Mouse (Mus musculus): Measurements from ENCODE around the gene Dlat. TPM values are rescaled to one million over a fixed set of nuclear protein-coding genes. Genes with fewer than 3 reads are reported as not detected.

Dlat gene
- total RNA-seq, 2 experiments from 2014 or later, result 148 to 161 TPM

DNA sequence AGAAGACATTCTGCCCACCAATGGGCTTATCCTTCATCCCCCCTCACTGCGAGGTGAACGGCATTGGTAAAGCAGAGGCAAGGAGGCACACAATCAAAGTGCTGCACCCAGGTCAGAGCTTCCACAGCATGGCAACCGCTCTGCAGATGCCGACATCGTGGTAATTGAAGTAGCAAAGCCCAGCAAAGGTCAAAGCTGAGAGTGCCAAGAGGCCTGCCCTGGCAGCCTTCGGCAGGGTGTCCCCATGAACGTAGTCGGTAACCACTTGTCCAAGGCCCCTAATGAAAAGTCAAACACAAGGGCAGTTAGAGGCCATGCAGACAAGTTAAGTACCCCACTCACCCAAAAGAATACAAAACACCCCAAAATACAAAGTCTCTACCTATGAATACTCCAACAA is 62.6 kb downstream of the Dlat start:
- no peak for DNase-seq (ENCODE audit: low spot score in 2 of 2)

DNA sequence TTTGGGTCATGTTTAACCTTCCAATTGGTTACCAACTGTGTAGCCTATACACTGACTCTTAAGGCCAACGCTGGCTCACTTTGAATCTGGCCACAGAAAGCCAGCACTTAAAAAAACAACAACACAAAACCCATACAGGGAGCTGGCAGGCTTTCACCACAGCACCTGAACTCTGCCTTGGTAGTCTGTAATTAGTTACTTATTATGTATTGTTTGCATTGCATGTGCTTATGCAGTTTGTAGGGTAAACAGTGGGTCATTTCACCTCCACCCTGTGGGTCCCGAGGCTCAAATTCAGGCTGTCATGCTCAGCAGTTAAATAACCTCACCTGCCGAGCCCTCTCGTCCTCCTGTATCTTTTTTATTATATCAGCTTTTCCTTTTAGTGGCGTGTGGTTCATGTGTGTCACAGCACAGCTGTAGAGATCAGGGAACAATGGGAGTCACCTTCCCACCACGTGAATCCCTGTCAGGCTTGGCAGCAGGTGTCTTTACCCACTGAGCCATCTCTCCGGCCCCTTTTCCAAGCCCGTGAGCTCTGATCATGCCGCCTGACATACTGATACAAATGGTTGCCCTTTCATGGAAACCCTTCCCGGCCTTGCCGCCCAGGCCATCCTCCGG is 64.7 kb downstream of the Dlat start:
- no peak for DNase-seq (ENCODE audit: low spot score in 2 of 2)

DNA sequence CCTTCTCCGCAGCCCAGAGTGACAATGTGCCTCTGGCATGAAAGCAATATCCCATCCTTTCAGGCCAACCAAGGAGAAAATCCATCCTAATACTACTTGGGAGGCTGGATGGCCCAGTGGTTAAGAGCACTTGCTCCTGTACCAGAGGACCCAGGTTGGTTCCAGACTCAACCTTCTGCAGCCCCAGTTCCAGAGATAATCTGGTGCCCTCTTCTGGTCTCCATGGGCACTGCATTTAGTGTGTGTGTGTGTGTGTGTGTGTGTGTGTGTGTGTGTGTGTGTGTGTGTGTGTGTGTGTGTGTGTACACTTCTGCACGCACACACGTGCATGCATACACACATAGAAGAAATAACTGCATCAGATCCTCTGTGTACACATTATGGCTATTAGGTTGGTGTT is 66.0 kb downstream of the Dlat start:
- DNase-seq (ENCODE audit: low spot score in 2 of 2), result no peak

DNA sequence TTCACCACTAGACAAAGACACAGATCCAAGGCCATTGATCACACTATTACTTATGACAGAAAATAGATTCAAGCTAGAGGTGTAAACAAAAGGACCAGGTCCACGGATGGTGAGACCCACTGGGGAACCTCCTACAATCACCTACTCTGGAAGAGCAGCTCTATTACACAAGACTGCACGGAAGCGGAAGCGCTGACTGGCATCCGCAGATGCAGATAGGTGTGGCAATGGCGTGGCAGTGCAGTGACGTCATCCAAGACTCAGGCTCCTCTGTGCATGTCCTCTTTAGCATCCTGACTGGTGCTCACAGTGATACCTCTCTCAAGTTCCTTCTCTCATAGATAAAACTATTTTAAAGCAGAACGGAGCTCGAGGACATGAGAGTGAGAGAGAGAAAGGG is 66.6 kb downstream of the Dlat start:
- DNase-seq (ENCODE audit: low spot score in 2 of 2), result no peak

DNA sequence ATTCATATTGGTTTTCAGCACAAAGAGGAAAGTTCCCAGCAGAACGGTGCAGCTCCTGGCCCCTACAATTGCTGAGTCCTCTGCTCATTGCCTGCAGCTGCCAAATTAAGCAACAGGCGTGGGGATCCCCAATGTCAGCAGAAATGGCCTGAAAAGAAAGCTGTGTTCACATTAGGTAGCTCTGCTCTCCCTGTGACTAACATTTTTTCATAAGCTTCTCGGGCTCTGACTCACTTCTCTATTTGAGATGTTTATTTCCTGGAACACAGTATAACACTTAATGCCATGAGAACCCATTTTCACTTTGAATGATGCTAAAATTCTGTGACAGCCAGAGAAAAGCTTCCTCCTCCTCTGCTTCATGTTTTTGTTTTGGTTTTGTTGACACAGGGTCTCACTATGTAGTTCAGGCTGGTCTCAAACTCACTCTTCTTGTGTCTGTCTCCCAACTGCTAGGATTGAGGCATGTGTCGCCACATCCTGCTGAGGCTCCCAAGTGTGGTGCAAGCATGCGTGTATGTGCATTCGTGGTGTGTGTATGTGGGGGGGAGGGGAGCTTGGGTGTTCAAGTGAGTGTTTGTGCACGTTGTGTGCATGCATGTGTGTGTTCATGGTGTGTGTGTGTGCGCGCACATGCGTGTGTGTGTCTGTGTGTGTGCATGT is 68.6 kb downstream of the Dlat start:
- no peak for DNase-seq (ENCODE audit: low spot score in 2 of 2)

DNA sequence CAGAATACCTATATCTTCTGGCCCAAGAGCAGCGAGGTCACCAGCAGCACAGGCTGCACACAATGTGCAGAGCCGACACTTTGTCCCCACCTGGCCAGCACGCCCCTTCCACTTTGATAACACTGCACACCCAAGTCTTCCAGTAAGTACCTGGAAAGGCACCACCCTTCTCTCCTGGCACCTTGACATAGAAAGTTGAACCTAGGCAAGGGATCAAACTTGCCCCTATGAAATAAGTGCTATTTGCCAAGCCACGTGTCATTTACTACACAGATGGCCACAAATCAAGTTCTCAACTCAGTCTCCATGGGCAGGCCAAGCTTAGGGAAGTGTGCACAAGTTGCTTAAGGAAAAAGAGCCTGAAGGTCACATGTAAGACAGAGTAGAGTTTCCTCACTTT is 72.6 kb downstream of the Dlat start:
- no peak for DNase-seq (ENCODE audit: low spot score in 2 of 2)

DNA sequence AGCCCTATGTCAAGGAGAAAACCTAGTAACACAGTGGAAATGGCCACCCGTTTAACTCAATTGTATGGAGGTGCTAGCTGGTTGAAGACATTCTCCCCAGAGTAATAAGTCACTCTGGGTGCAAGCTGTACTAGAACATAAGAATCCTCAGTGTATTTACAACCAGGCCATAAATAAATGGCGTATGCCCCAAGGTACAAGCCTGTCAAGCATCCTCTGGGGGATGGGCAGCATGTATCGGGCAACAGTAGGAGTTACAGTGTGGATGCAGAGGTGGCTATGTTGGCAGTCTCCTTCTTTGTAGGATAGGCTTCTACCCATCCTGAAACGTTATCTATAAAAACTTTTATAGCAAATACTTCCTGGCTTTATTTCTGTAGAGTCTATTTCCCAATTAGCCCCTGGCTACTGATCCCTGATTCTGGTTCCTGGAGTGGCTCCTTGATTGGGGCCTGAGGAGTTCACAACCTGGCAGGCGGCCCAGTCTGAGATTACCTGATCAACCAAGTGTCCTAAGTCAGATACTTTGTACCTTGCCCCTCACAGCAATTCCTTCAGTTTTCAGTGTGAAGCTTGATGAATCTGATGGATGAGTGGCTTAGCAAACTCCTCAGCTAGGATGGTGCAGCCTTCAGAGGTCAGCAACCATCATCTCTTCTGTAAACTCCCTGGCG is 74.3 kb downstream of the Dlat start:
- DNase-seq (ENCODE audit: low spot score in 2 of 2), result no peak

Other genes starting within 250 kb of the Dlat start
- not detected for gene Plet1, start 165.3 kb downstream of the Dlat start, total RNA-seq (2021)
- gene Pts, start 131.1 kb downstream of the Dlat start, total RNA-seq (2021), result 10 to 100 TPM; 21.0 to 24.0 TPM
- 1 to 10 TPM in 1 of 2 experiments, under 1 TPM in 1; 0.34 to 1.1 TPM for gene Il18, start 105.0 kb downstream of the Dlat start, total RNA-seq (2021)
- under 1 TPM; 0.13 to 0.17 TPM for gene Bco2, start 104.6 kb downstream of the Dlat start, total RNA-seq (2021)
- gene Tex12, start 98.5 kb downstream of the Dlat start, total RNA-seq (2021), result not detected
- 100 to 1,000 TPM; 300 to 319 TPM for gene Sdhd, start 56.0 kb downstream of the Dlat start, total RNA-seq (2021)
- 100 to 1,000 TPM; 110 to 123 TPM for gene Timm8b, start 55.9 kb downstream of the Dlat start, total RNA-seq (2021)
- under 1 TPM; 0.66 to 0.73 TPM for gene Pih1d2, start 42.5 kb downstream of the Dlat start, total RNA-seq (2021)
- 10 to 100 TPM; 21.5 to 23.3 TPM for gene Nkapd1, start 42.3 kb downstream of the Dlat start, total RNA-seq (2021)
- 10 to 100 TPM; 12.6 to 14.8 TPM for gene Dixdc1, start 79.7 kb upstream of the Dlat start, total RNA-seq (2021)
- 1 to 10 TPM; 2.1 to 2.2 TPM for gene 2310030G06Rik, start 86.8 kb upstream of the Dlat start, total RNA-seq (2021)
- 100 to 1,000 TPM; 649 to 722 TPM for gene Cryab, start 91.5 kb upstream of the Dlat start, total RNA-seq (2021)
- gene Hspb2, start 92.6 kb upstream of the Dlat start, total RNA-seq (2021), result 100 to 1,000 TPM; 135 to 140 TPM
- 1 to 10 TPM; 5.9 to 6.9 TPM for gene Fdxacb1, start 108.5 kb upstream of the Dlat start, total RNA-seq (2021)
- gene Alg9, start 115.2 kb upstream of the Dlat start, total RNA-seq (2021), result 10 to 100 TPM; 15.0 to 16.3 TPM
- 10 to 100 TPM; 15.9 to 16.9 TPM for gene 1110032A03Rik, start 115.7 kb upstream of the Dlat start, total RNA-seq (2021)
- 10 to 100 TPM; 16.8 to 17.7 TPM for gene Ppp2r1b, start 185.5 kb upstream of the Dlat start, total RNA-seq (2021)